Mouse (Mus musculus): Measurements from ENCODE around the gene Hsd17b1. TPM values are rescaled to one million over a fixed set of nuclear protein-coding genes. Genes with fewer than 3 reads are reported as not detected.
A peak's percentile ranks its signal among the peaks of the same experiment; 100 is the strongest.

Hsd17b1 gene
- total and polyA plus RNA-seq, 2 experiments from 2014 or later, result 0.27 TPM; not detected in 1

DNA sequence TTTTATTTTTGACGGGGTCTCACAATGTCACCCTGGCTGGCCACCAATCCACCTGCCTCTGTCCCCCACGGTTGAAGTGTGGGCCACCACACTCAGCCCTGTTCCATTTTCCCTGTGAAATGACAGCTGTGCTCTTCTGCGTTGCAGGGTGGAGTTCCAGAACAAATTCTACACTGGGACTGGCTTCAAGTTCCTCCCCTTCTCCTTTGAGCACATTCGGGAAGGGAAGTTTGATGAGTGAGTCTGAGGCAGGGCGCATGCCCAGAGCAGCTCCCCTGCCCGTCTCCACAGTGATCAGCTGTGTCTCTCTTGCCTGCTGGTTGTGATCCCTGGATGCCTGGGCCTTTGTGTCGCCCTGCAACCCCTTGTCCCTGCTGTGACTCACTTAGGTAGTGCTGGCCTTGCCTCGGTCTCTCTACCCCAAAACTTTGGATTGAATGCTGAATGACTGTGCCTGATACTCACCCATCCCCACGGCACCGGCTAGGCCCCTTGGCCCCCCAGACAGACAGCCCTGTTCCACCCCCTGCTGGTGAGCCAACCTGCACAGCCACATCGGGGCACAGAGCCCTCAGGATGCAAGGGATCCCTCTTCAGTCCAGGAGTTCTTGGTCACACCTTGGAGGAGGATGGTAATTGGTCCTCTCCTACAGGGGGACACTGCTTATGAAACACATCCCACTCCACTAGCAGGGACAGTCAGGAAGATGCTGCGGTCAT is 15.9 kb upstream of the Hsd17b1 start:
- no peak overlapping the region for H3K27ac ChIP-seq (ENCODE audit: low read depth, low read length)
- no peak overlapping the region for H3K9ac ChIP-seq (replicated peaks; ENCODE audit: low read length, poor library complexity, severe bottlenecking)
- WGBS, result 73% methylated on average over 12 of the region's 12 CpGs
- ATAC-seq (ENCODE audit: low FRiP score) (no peak), DNase-seq (ENCODE audit: low spot score) (no peak)
- H3K4me1 ChIP-seq (ENCODE audit: insufficient read depth, low read length), result no peaks in the 10 kb centered on the region
- H3K36me3 ChIP-seq (ENCODE audit: insufficient read depth, low read length), result peaks cover 59% of the 10 kb centered on the region
- H3K4me2 ChIP-seq (ENCODE audit: low read depth, low read length, poor library complexity, severe bottlenecking), result no peak overlapping the region
- no peaks in the 10 kb centered on the region for H3K27me3 ChIP-seq (ENCODE audit: insufficient read depth, low read length)
- no peak overlapping the region for H3K4me3 ChIP-seq (ENCODE audit: low read depth, low read length)
- TF ChIP-seq CTCF (IDR thresholded peaks at IDR 0.05), result no peak
- no peaks in the 10 kb centered on the region for H3K9me3 ChIP-seq (ENCODE audit: low read length)

DNA sequence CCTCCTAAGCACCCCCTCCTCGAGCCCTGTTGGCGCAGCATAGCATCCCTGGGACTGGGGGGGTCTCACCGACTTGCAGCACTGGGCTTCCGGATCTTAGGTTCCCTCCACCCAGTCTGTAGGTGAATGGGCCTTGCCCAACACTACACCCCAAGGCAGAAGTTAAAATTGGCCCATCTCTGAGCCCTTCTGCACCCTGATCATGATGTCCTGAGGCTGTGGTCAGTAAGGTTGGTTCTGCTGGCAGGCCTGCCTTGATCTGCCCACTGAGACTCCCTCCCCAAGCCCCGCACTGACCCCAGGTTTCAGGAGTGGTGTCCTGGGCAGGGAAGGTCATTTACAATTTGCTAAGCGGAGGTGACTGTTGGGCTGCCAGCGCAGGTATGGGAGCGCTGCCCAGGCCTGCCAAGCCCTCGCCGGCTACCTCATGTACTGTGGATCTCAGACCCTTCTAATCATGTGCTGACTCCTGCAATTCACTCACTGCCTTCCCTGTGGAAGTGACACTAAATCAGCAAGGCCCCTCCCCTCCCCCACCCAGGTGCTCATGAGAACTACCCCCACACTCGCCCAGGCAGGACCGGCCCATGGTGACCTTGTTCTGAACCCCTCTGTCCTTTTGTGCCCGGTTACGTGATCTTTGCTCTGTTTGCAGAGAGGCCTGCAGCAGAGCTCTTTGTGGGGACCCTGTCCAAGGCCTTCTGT is 15.1 kb upstream of the Hsd17b1 start:
- no peak for DNase-seq (ENCODE audit: low spot score)
- Histone ChIP-seq H3K36me3 (ENCODE audit: insufficient read depth, low read length) (peaks cover 51% of the 10 kb centered on the region), H3K9me3 (ENCODE audit: low read length) (no peaks in the 10 kb centered on the region), H3K4me3 (ENCODE audit: low read depth, low read length) (no peak overlapping the region), H3K4me1 (ENCODE audit: insufficient read depth, low read length) (no peaks in the 10 kb centered on the region), H3K4me2 (ENCODE audit: low read depth, low read length, poor library complexity, severe bottlenecking) (no peak overlapping the region), H3K27ac (ENCODE audit: low read depth, low read length) (no peak overlapping the region), H3K27me3 (ENCODE audit: insufficient read depth, low read length) (no peaks in the 10 kb centered on the region), H3K9ac (replicated peaks; ENCODE audit: low read length, poor library complexity, severe bottlenecking) (no peak overlapping the region)
- ATAC-seq (ENCODE audit: low FRiP score), result no peak
- no peak for TF ChIP-seq CTCF (IDR thresholded peaks at IDR 0.05)
- 80% methylated on average over 14 of the region's 14 CpGs for WGBS

DNA sequence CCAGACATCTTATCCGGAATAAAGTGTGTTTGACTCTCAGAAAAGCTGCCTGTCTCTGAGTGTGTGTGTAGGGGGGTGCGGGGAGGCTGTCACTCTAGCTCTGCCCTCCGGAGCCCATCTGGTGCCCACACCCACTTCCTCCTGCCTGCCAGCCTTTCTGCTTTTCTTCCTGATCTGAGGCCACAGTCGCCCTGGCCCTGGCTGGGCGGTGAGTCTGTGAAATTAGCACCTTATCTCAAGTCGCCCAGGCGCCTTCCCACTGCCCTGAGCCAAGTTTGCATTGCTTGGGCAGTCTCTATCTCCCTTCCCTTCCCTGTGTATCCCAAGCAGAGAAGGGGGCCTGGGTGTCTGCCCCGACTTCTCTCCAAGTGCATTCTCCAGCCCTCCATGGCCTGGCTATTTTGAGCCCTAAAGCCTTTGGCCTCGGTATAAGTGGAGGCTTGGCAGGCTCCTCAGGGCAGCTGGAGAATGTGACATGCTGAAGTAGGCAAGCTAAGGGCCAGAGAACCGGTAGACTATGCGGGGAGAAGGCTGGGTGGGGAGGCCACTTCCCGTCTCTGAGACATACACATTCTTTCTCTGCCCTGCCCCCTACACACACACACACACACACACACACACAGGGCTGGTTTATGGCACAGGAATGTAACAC is 14.4 kb upstream of the Hsd17b1 start:
- no peak for TF ChIP-seq CTCF (IDR thresholded peaks at IDR 0.05)
- 57% methylated on average over 12 of the region's 12 CpGs for WGBS
- no peaks in the 10 kb centered on the region for H3K27me3 ChIP-seq (ENCODE audit: insufficient read depth, low read length)
- H3K9me3 ChIP-seq (ENCODE audit: low read length), result no peaks in the 10 kb centered on the region
- peak overlapping the region; percentile 39; the same call in 1 of the 2 replicates for H3K27ac ChIP-seq (ENCODE audit: low read depth, low read length)
- peak; percentile 31 for DNase-seq (ENCODE audit: low spot score)
- ATAC-seq (ENCODE audit: low FRiP score), result no peak
- no peaks in the 10 kb centered on the region for H3K4me1 ChIP-seq (ENCODE audit: insufficient read depth, low read length)
- no peak overlapping the region for H3K9ac ChIP-seq (replicated peaks; ENCODE audit: low read length, poor library complexity, severe bottlenecking)
- peaks cover 45% of the 10 kb centered on the region for H3K36me3 ChIP-seq (ENCODE audit: insufficient read depth, low read length)
- no peak overlapping the region for H3K4me2 ChIP-seq (ENCODE audit: low read depth, low read length, poor library complexity, severe bottlenecking)
- no peak overlapping the region for H3K4me3 ChIP-seq (ENCODE audit: low read depth, low read length)

GRCm38 (mm10) chr11:101064462-101064861 is 13.7 kb upstream of the Hsd17b1 start:
- TF ChIP-seq CTCF (IDR thresholded peaks at IDR 0.05), result no peak
- Histone ChIP-seq H3K27me3 (ENCODE audit: insufficient read depth, low read length) (no peaks in the 10 kb centered on the region), H3K9ac (replicated peaks; ENCODE audit: low read length, poor library complexity, severe bottlenecking) (no peak overlapping the region), H3K27ac (ENCODE audit: low read depth, low read length) (no peak overlapping the region), H3K4me3 (ENCODE audit: low read depth, low read length) (no peak overlapping the region), H3K4me1 (ENCODE audit: insufficient read depth, low read length) (peaks cover 3% of the 10 kb centered on the region), H3K4me2 (ENCODE audit: low read depth, low read length, poor library complexity, severe bottlenecking) (no peak overlapping the region), H3K36me3 (ENCODE audit: insufficient read depth, low read length) (peaks cover 39% of the 10 kb centered on the region), H3K9me3 (ENCODE audit: low read length) (no peaks in the 10 kb centered on the region)
- ATAC-seq (ENCODE audit: low FRiP score) (no peak), DNase-seq (ENCODE audit: low spot score) (no peak)
- WGBS, result 80% methylated on average over 4 of the region's 4 CpGs

DNA sequence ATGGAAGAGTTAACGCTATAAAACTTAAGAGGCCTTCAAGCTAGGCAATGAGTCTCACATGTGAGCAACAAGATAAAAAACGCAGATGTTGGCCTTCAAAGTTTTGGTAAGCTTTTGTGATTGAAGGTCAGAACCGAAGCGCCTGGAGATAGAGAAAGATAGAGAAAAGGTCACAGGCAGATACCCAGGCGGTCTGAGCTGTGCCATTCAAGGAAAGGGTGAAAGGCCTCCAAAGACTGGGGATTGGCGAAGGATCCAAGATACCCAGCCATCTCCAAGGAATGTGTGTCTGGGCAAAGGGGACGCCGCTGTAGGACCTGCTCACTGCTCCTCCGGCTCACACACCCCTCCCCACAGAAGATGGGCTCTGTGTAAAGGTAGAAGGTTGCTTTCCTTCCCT is 13.2 kb upstream of the Hsd17b1 start:
- H3K4me3 ChIP-seq (ENCODE audit: low read depth, low read length), result no peak overlapping the region
- 94% methylated on average over 9 of the region's 9 CpGs for WGBS
- H3K4me2 ChIP-seq (ENCODE audit: low read depth, low read length, poor library complexity, severe bottlenecking), result no peak overlapping the region
- H3K4me1 ChIP-seq (ENCODE audit: insufficient read depth, low read length), result peaks cover 3% of the 10 kb centered on the region
- H3K27me3 ChIP-seq (ENCODE audit: insufficient read depth, low read length), result no peaks in the 10 kb centered on the region
- H3K9ac ChIP-seq (replicated peaks; ENCODE audit: low read length, poor library complexity, severe bottlenecking), result no peak overlapping the region
- ATAC-seq (ENCODE audit: low FRiP score) (no peak), DNase-seq (ENCODE audit: low spot score) (no peak)
- no peaks in the 10 kb centered on the region for H3K9me3 ChIP-seq (ENCODE audit: low read length)
- no peak overlapping the region for H3K27ac ChIP-seq (ENCODE audit: low read depth, low read length)
- H3K36me3 ChIP-seq (ENCODE audit: insufficient read depth, low read length), result peaks cover 37% of the 10 kb centered on the region
- no peak for TF ChIP-seq CTCF (IDR thresholded peaks at IDR 0.05)

All from midbrain, postnatal 0 days (tissue).